Mouse (Mus musculus) forebrain, embryonic 14.5 days (tissue): Measurements from ENCODE around the gene Dnase2b. TPM values are rescaled to one million over a fixed set of nuclear protein-coding genes. Genes with fewer than 3 reads are reported as not detected.

Source experiments
- ATAC-seq: fragments of 200-750 bp; cut with Nextera tagmentation; 2 replicates; pipeline ENCODE4 v1.8.0; 2017; ENCODE audit warnings: mild to moderate bottlenecking, moderate library complexity
- DNase-seq: peaks from one replicate; pipeline ENCODE4 v3.0.0-alpha.2; 2015; ENCODE audit warnings: low spot score
- H3K27ac ChIP-seq: fragments of 300-500 bp; sonication (generic); 2 replicates; pipeline ENCODE4 v1.5.1; 2014; ENCODE audit warnings: low read depth, mild to moderate bottlenecking, control low read depth, low read length, moderate library complexity
- H3K27me3 ChIP-seq: fragments of 300-500 bp; sonication (generic); replicated peaks from 2 replicates; pipeline ENCODE4 v1.6.1; 2014; ENCODE audit warnings: low read length, control low read depth, mixed read lengths; ENCODE audit not compliant: control insufficient read depth, insufficient read depth
- H3K36me3 ChIP-seq: fragments of 300-500 bp; sonication (generic); 2 replicates; pipeline ENCODE4 v1.6.1; 2014; ENCODE audit warnings: low read length, control low read depth; ENCODE audit not compliant: control insufficient read depth, insufficient read depth
- H3K4me1 ChIP-seq: fragments of 300-500 bp; sonication (generic); 2 replicates; pipeline ENCODE4 v1.6.1; 2014; ENCODE audit warnings: antibody characterized with exemption, low read length, control low read depth; ENCODE audit not compliant: control insufficient read depth, insufficient read depth
- H3K4me2 ChIP-seq: fragments of 300-500 bp; sonication (generic); 2 replicates; pipeline ENCODE4 v1.6.1; 2014; ENCODE audit warnings: mild to moderate bottlenecking, control low read depth, low read length
- H3K4me3 ChIP-seq: fragments of 300-500 bp; sonication (generic); 2 replicates; pipeline ENCODE4 v1.5.1; 2014; ENCODE audit warnings: low read depth, low read length, control low read depth
- H3K9ac ChIP-seq: fragments of 300-500 bp; sonication (generic); 2 replicates; pipeline ENCODE4 v1.6.1; 2014; ENCODE audit warnings: mild to moderate bottlenecking, low read length, control low read depth, moderate library complexity
- H3K9me3 ChIP-seq: fragments of 300-500 bp; sonication (generic); replicated peaks from 2 replicates; pipeline ENCODE4 v1.6.1; 2016; ENCODE audit warnings: low read length, control low read depth, mixed read lengths; ENCODE audit not compliant: control insufficient read depth
- WGBS: fragments of 180-500 bp; shearing (Covaris S2); extraction: QIAGEN DNeasy Blood & Tissue Kit; methylation state at CpG from one replicate; pipeline ENCODE4 v1.1.7; 2014; 5-methylcytosine and 5-hydroxymethylcytosine counted together
- polyA plus RNA-seq: library from polyadenylated mRNA; unstranded; fragments of >200 nt; fragmentation: Nextera tagmentation; extraction: Ambion mirVana; gene quantifications from 2 replicates; pipeline ENCODE4 v1.2.1, GENCODE M21; 2014

The Dnase2b gene
- not detected in 2 replicates for polyA plus RNA-seq

GRCm38 (mm10) chr3:146615496-146615895, at the start of gene Dnase2b:
Gene Dnase2b, minus strand, starts transcription at chr3:146615596.
- no peaks in the 10 kb centered on the region for H3K27me3 ChIP-seq
- no peak for ATAC-seq
- 95% methylated on average over 4 of the region's 4 CpGs for WGBS
- no peak within 1 kb of the TSS for H3K4me2 ChIP-seq
- no peak for DNase-seq
- no peaks in the 10 kb centered on the region for H3K9me3 ChIP-seq
- no peaks in the 10 kb centered on the region for H3K36me3 ChIP-seq
- H3K9ac ChIP-seq = no peak within 1 kb of the TSS
- H3K4me1 ChIP-seq = no peaks in the 10 kb centered on the region
- H3K4me3 ChIP-seq = no peak within 1 kb of the TSS
- H3K27ac ChIP-seq = no peak within 1 kb of the TSS

GRCm38 (mm10) chr3:146661907-146662306, 46.5 kb upstream of the Dnase2b start:
- ATAC-seq = no peak
- H3K27ac ChIP-seq = no peak overlapping the region

GRCm38 (mm10) chr3:146661001-146661400, 45.6 kb upstream of the Dnase2b start:
- DNase-seq (no peak), ATAC-seq (no peak)
- Histone ChIP-seq H3K27ac (no peak overlapping the region), H3K27me3 (no peaks in the 10 kb centered on the region), H3K4me1 (no peaks in the 10 kb centered on the region), H3K4me3 (no peak overlapping the region), H3K9me3 (no peaks in the 10 kb centered on the region), H3K9ac (no peak overlapping the region), H3K4me2 (no peak overlapping the region), H3K36me3 (no peaks in the 10 kb centered on the region)
- WGBS = 78% methylated on average over 6 of the region's 6 CpGs

More at GRCm38 (mm10) chr3:146661907-146662306, 46.5 kb upstream of the Dnase2b start:
- no peak for DNase-seq
- no peaks in the 10 kb centered on the region for H3K9me3 ChIP-seq
- H3K36me3 ChIP-seq = no peaks in the 10 kb centered on the region
- no peak overlapping the region for H3K4me3 ChIP-seq
- WGBS = 79% methylated on average over 7 of the region's 7 CpGs
- H3K4me1 ChIP-seq = no peaks in the 10 kb centered on the region
- no peak overlapping the region for H3K4me2 ChIP-seq
- no peaks in the 10 kb centered on the region for H3K27me3 ChIP-seq
- no peak overlapping the region for H3K9ac ChIP-seq

- H3K4me1 ChIP-seq = no peaks in the 10 kb centered on the region
- H3K36me3 ChIP-seq = no peaks in the 10 kb centered on the region
- ATAC-seq = no peak
- no peak overlapping the region for H3K9ac ChIP-seq
- H3K27me3 ChIP-seq = no peaks in the 10 kb centered on the region
- H3K9me3 ChIP-seq = no peaks in the 10 kb centered on the region
- no peak overlapping the region for H3K4me3 ChIP-seq
- H3K4me2 ChIP-seq = no peak overlapping the region
- no peak for DNase-seq
- WGBS = 80% methylated on average over 5 of the region's 5 CpGs
- H3K27ac ChIP-seq = no peak overlapping the region
Measured at GRCm38 (mm10) chr3:146659321-146659720, 43.9 kb upstream of the Dnase2b start.

GRCm38 (mm10) chr3:146658061-146658639, 42.8 kb upstream of the Dnase2b start:
- no peak overlapping the region for H3K4me3 ChIP-seq
- H3K4me1 ChIP-seq = no peaks in the 10 kb centered on the region
- DNase-seq (no peak), ATAC-seq (no peak)
- H3K4me2 ChIP-seq = no peak overlapping the region
- no peaks in the 10 kb centered on the region for H3K9me3 ChIP-seq
- 96% methylated on average over 1 of the region's 1 CpGs for WGBS
- H3K9ac ChIP-seq = no peak overlapping the region
- H3K27me3 ChIP-seq = no peaks in the 10 kb centered on the region
- H3K36me3 ChIP-seq = no peaks in the 10 kb centered on the region
- no peak overlapping the region for H3K27ac ChIP-seq

- no peaks in the 10 kb centered on the region for H3K36me3 ChIP-seq
- no peaks in the 10 kb centered on the region for H3K27me3 ChIP-seq
- no peaks in the 10 kb centered on the region for H3K9me3 ChIP-seq
- H3K9ac ChIP-seq = no peak overlapping the region
- no peak overlapping the region for H3K4me2 ChIP-seq
- no peak overlapping the region for H3K4me3 ChIP-seq
- no peak overlapping the region for H3K27ac ChIP-seq
- H3K4me1 ChIP-seq = no peaks in the 10 kb centered on the region
- ATAC-seq (no peak), DNase-seq (no peak)
- 95% methylated on average over 5 of the region's 5 CpGs for WGBS
Measured at GRCm38 (mm10) chr3:146657433-146657832, 42.0 kb upstream of the Dnase2b start.

- no peaks in the 10 kb centered on the region for H3K9me3 ChIP-seq
- no peaks in the 10 kb centered on the region for H3K27me3 ChIP-seq
- H3K4me2 ChIP-seq = no peak overlapping the region
- DNase-seq = no peak
- ATAC-seq = no peak
- WGBS = 73% methylated on average over 2 of the region's 2 CpGs
- no peak overlapping the region for H3K27ac ChIP-seq
- H3K4me1 ChIP-seq = no peaks in the 10 kb centered on the region
- no peaks in the 10 kb centered on the region for H3K36me3 ChIP-seq
- no peak overlapping the region for H3K4me3 ChIP-seq
- no peak overlapping the region for H3K9ac ChIP-seq
Measured at GRCm38 (mm10) chr3:146655111-146655577, 39.7 kb upstream of the Dnase2b start.

GRCm38 (mm10) chr3:146653692-146654091, 38.3 kb upstream of the Dnase2b start:
- WGBS = 81% methylated on average over 6 of the region's 6 CpGs
- no peak overlapping the region for H3K9ac ChIP-seq
- H3K27ac ChIP-seq = no peak overlapping the region
- DNase-seq (no peak), ATAC-seq (no peak)
- no peaks in the 10 kb centered on the region for H3K4me1 ChIP-seq
- no peak overlapping the region for H3K4me3 ChIP-seq
- no peaks in the 10 kb centered on the region for H3K9me3 ChIP-seq
- H3K27me3 ChIP-seq = no peaks in the 10 kb centered on the region
- H3K36me3 ChIP-seq = no peaks in the 10 kb centered on the region
- no peak overlapping the region for H3K4me2 ChIP-seq

- no peaks in the 10 kb centered on the region for H3K9me3 ChIP-seq
- no peaks in the 10 kb centered on the region for H3K36me3 ChIP-seq
- DNase-seq = no peak
- H3K4me1 ChIP-seq = no peaks in the 10 kb centered on the region
- H3K27ac ChIP-seq = no peak overlapping the region
- H3K27me3 ChIP-seq = no peaks in the 10 kb centered on the region
- WGBS = 89% methylated on average over 5 of the region's 5 CpGs
- no peak overlapping the region for H3K4me2 ChIP-seq
- ATAC-seq = no peak
- H3K9ac ChIP-seq = no peak overlapping the region
- no peak overlapping the region for H3K4me3 ChIP-seq
Measured at GRCm38 (mm10) chr3:146652431-146652830, 37.0 kb upstream of the Dnase2b start.
